Mouse (Mus musculus): ENCODE measurements at regions not wholly inside any gene's neighbourhood (a gene's known extent, or its start where the extent isn't known, plus 50 kb on each side); places are given as distances from the start of the nearest gene placed in this dataset.

GRCm38 (mm10) chr6:50949883-50950583 is 295.8 kb upstream of the Npvf start:
- TF ChIP-seq CTCF (IDR thresholded peaks at IDR 0.05; ENCODE audit: low read depth) (no peak), EP300 (IDR thresholded peaks at IDR 0.05; ENCODE audit: low read depth) (no peak)

Measured in liver, embryonic 14.5 days (tissue).